Mouse (Mus musculus) olfactory bulb, adult 2 months (tissue): ENCODE data around the gene Rptor.

Source experiments
- CTCF ChIP-seq: fragments of 200-500 bp; IDR thresholded peaks from 2 replicates; pipeline ENCODE4 v1.5.1; 2012; ENCODE audit warnings: low read depth, mild to moderate bottlenecking, low read length, moderate library complexity; ENCODE audit not compliant: insufficient read depth
- POLR2A ChIP-seq: fragments of 200-500 bp; IDR thresholded peaks from 2 replicates; pipeline ENCODE4 v1.6.1; 2012; ENCODE audit warnings: mild to moderate bottlenecking, low read depth, low read length, moderate library complexity; ENCODE audit not compliant: insufficient read depth

GRCm38 (mm10) chr11:119920668-119921067, 318.0 kb downstream of the Rptor start:
- no peak for TF ChIP-seq POLR2A
- no peak for TF ChIP-seq CTCF
